Mouse (Mus musculus) stomach, embryonic 15.5 days (tissue): ENCODE measurements around the gene Inha. TPM values are rescaled to one million over a fixed set of nuclear protein-coding genes. Genes with fewer than 3 reads are reported as not detected.

Source experiments
- ATAC-seq: fragments of 200-750 bp; cut with Nextera tagmentation; 2 replicates; pipeline ENCODE4 v1.8.0; 2017; ENCODE audit warnings: low read depth, moderate number of reproducible peaks, moderate TSS enrichment; ENCODE audit not compliant: insufficient read depth, low FRiP score
- H3K27ac ChIP-seq: fragments of 300-500 bp; sonication (generic); 2 replicates; pipeline ENCODE4 v1.5.1; 2015; ENCODE audit warnings: mild to moderate bottlenecking, inconsistent platforms
- H3K27me3 ChIP-seq: fragments of 300-500 bp; sonication (generic); replicated peaks from 2 replicates; pipeline ENCODE4 v1.6.1; 2015; ENCODE audit warnings: inconsistent platforms
- H3K36me3 ChIP-seq: fragments of 300-500 bp; sonication (generic); 2 replicates; pipeline ENCODE4 v1.6.1; 2015; ENCODE audit warnings: inconsistent platforms
- H3K4me1 ChIP-seq: fragments of 300-500 bp; sonication (generic); 2 replicates; pipeline ENCODE4 v1.6.1; 2015; ENCODE audit warnings: inconsistent platforms
- H3K4me2 ChIP-seq: fragments of 300-500 bp; sonication (generic); 2 replicates; pipeline ENCODE4 v1.6.1; 2015; ENCODE audit warnings: mild to moderate bottlenecking, inconsistent platforms
- H3K4me3 ChIP-seq: fragments of 300-500 bp; sonication (generic); replicated peaks from 2 replicates; pipeline ENCODE4 v1.5.1; 2015; ENCODE audit warnings: inconsistent platforms
- H3K9ac ChIP-seq: fragments of 300-500 bp; sonication (generic); 2 replicates; pipeline ENCODE4 v1.6.1; 2015; ENCODE audit warnings: inconsistent platforms
- H3K9me3 ChIP-seq: fragments of 300-500 bp; sonication (generic); 2 replicates; pipeline ENCODE4 v1.6.1; 2016; ENCODE audit warnings: inconsistent platforms
- WGBS: fragments of 180-500 bp; shearing (Covaris S2); methylation state at CpG from one replicate; pipeline ENCODE4 v1.1.7; 2015; 5-methylcytosine and 5-hydroxymethylcytosine counted together
- polyA plus RNA-seq: library from polyadenylated mRNA; unstranded; fragments of >200 nt; fragmentation: Nextera tagmentation; extraction: Ambion mirVana; gene quantifications from 2 replicates; pipeline ENCODE4 v1.2.1, GENCODE M21; 2015

The Inha gene
- polyA plus RNA-seq, 1 experiment from 2014 or later, result 8.0 TPM

DNA sequence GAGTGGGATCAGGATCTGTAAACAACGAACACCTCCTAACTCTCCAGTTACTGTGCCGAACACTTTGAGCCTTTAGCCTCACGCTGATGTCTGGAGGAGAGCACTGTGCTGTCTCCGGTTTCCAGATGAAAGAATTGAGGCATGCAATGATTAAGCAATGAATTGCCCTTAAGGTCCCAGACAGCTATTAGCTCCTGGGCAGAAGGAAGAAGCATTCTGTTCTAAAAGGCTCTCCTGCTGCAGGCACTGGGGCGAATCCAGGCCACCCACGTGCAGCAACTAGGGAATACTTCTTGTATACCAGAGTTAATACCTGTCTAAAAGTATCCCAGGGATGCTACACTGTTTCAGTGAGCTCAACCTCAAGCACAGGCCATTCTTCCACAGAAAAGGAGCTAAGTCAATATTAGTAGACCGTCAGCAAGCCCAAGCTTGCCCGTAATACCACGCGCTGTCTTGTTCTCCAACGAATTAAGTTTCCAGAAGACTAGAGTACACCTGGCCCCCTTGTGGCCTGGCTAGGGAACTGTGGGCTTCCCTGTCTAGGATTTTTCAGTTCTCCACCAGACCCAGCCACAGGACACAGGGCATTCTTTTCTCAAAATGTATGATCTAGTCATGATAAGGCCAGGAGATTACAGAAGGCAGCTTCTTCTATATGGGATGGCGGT is 11.9 kb upstream of the Inha start:
- Histone ChIP-seq H3K4me3 (no peak overlapping the region), H3K36me3 (peaks cover 56% of the 10 kb centered on the region), H3K4me1 (no peaks in the 10 kb centered on the region), H3K27ac (no peak overlapping the region), H3K9me3 (no peaks in the 10 kb centered on the region), H3K4me2 (no peak overlapping the region), H3K27me3 (no peaks in the 10 kb centered on the region), H3K9ac (no peak overlapping the region)
- 46% methylated on average over 12 of the region's 12 CpGs for WGBS
- ATAC-seq, result peak; percentile 42; the same call in 1 of the 2 replicates

- Histone ChIP-seq H3K9ac (no peak overlapping the region), H3K27me3 (no peaks in the 10 kb centered on the region), H3K4me1 (peaks cover 10% of the 10 kb centered on the region), H3K4me3 (no peak overlapping the region), H3K36me3 (peaks cover 57% of the 10 kb centered on the region), H3K9me3 (no peaks in the 10 kb centered on the region), H3K27ac (no peak overlapping the region), H3K4me2 (no peak overlapping the region)
- WGBS, result 86% methylated on average over 4 of the region's 4 CpGs
- no peak for ATAC-seq
Observed at GRCm38 (mm10) chr1:75498897-75499296, 8.0 kb upstream of the Inha start.

- peaks cover 57% of the 10 kb centered on the region for H3K36me3 ChIP-seq
- no peak overlapping the region for H3K4me3 ChIP-seq
- H3K27ac ChIP-seq, result no peak overlapping the region
- no peaks in the 10 kb centered on the region for H3K9me3 ChIP-seq
- no peak overlapping the region for H3K4me2 ChIP-seq
- 79% methylated on average over 7 of the region's 7 CpGs for WGBS
- ATAC-seq, result no peak
- no peaks in the 10 kb centered on the region for H3K27me3 ChIP-seq
- H3K4me1 ChIP-seq, result peaks cover 16% of the 10 kb centered on the region
- H3K9ac ChIP-seq, result no peak overlapping the region
Observed at GRCm38 (mm10) chr1:75499441-75499840, 7.4 kb upstream of the Inha start.

DNA sequence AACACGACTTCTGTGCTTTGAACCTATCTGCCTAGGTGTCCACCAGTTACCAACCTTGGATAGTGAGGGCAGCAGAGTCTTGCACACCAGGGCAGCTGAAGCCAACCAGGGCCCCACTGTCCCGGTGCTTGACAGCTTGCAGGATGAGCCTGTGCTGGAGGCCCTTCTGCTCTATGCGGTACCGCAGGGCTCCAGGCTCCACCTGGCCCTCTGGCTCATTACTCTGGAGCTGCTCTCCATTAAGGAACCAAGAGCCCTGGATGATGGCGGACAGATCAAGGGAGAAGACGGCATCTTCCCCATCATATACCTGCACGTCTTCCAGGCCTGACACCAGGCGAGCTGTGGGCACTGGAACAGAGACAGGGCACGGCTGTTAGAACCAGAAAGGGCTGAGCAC is 5.0 kb upstream of the Inha start:
- Histone ChIP-seq H3K9me3 (no peaks in the 10 kb centered on the region), H3K4me1 (peaks cover 27% of the 10 kb centered on the region), H3K36me3 (peaks cover 52% of the 10 kb centered on the region), H3K27me3 (no peaks in the 10 kb centered on the region), H3K4me2 (no peak overlapping the region), H3K9ac (no peak overlapping the region), H3K27ac (no peak overlapping the region), H3K4me3 (no peak overlapping the region)
- no peak for ATAC-seq
- 96% methylated on average over 9 of the region's 9 CpGs for WGBS

- 85% methylated on average over 25 of the region's 25 CpGs for WGBS
- H3K4me3 ChIP-seq, result peak overlapping the region; percentile 12; the same call in 1 of the 2 replicates
- no peaks in the 10 kb centered on the region for H3K9me3 ChIP-seq
- 0 out of 2 replicates have a peak overlapping the region, but pooled peaks have one; percentile 3 for H3K4me2 ChIP-seq
- H3K27me3 ChIP-seq, result no peaks in the 10 kb centered on the region
- H3K36me3 ChIP-seq, result peaks cover 40% of the 10 kb centered on the region
- H3K27ac ChIP-seq, result no peak overlapping the region
- no peak for ATAC-seq
- H3K9ac ChIP-seq, result no peak overlapping the region
- peaks cover 34% of the 10 kb centered on the region for H3K4me1 ChIP-seq
Observed at GRCm38 (mm10) chr1:75502945-75503650, 3.8 kb upstream of the Inha start.

DNA sequence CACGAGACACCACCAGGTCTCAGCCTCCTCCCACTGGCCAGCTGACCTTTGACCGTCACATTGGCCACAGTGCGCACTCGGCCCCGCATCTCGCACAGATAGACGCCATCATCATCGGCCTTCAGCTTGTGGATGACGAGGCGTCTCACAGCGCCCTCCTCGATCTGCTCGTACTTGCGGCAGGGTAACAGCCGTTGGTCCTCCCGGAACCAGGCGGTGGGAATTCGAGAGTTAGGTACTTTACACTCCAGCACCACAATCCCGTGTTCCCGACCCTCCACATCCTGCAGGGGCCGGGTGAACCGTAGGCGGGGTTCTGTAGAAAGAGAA is 3.3 kb upstream of the Inha start:
- peaks cover 34% of the 10 kb centered on the region for H3K4me1 ChIP-seq
- H3K4me2 ChIP-seq, result peak overlapping the region; percentile 92
- no peak overlapping the region for H3K27ac ChIP-seq
- no peak overlapping the region for H3K9ac ChIP-seq
- no peaks in the 10 kb centered on the region for H3K27me3 ChIP-seq
- peaks cover 35% of the 10 kb centered on the region for H3K36me3 ChIP-seq
- WGBS, result 69% methylated on average over 23 of the region's 23 CpGs
- no peaks in the 10 kb centered on the region for H3K9me3 ChIP-seq
- ATAC-seq, result no peak
- H3K4me3 ChIP-seq, result peak overlapping the region; percentile 12; the same call in 1 of the 2 replicates

GRCm38 (mm10) chr1:75504256-75505045 is 2.4 kb upstream of the Inha start:
- H3K4me1 ChIP-seq, result peaks cover 34% of the 10 kb centered on the region
- WGBS, result 49% methylated on average over 9 of the region's 9 CpGs
- no peak for ATAC-seq
- peak overlapping the region; percentile 91 for H3K4me3 ChIP-seq
- H3K9me3 ChIP-seq, result no peaks in the 10 kb centered on the region
- peaks cover 28% of the 10 kb centered on the region for H3K36me3 ChIP-seq
- peak overlapping the region; percentile 98; the same call in 1 of the 2 replicates for H3K27ac ChIP-seq
- peak overlapping the region; percentile 98 for H3K9ac ChIP-seq
- H3K27me3 ChIP-seq, result no peaks in the 10 kb centered on the region
- peak overlapping the region; percentile 92 for H3K4me2 ChIP-seq

GRCm38 (mm10) chr1:75505159-75505955 is 1.5 kb upstream of the Inha start:
- Histone ChIP-seq H3K4me3 (peak overlapping the region; percentile 91), H3K4me2 (peak overlapping the region; percentile 92), H3K27ac (peak overlapping the region; percentile 98), H3K27me3 (no peaks in the 10 kb centered on the region), H3K36me3 (peaks cover 21% of the 10 kb centered on the region), H3K9me3 (no peaks in the 10 kb centered on the region), H3K4me1 (peaks cover 34% of the 10 kb centered on the region), H3K9ac (peak overlapping the region; percentile 98)
- under 1% methylated on average over 83 of the region's 84 CpGs for WGBS
- ATAC-seq, result peak; percentile 12; the same call in 1 of the 2 replicates

GRCm38 (mm10) chr1:75505956-75506831 is 683 bp upstream of the Inha start, which contains the start of gene Obsl1:
TSS of gene Obsl1 (minus strand) at chr1:75506452.
- no peaks in the 10 kb centered on the region for H3K27me3 ChIP-seq

DNA sequence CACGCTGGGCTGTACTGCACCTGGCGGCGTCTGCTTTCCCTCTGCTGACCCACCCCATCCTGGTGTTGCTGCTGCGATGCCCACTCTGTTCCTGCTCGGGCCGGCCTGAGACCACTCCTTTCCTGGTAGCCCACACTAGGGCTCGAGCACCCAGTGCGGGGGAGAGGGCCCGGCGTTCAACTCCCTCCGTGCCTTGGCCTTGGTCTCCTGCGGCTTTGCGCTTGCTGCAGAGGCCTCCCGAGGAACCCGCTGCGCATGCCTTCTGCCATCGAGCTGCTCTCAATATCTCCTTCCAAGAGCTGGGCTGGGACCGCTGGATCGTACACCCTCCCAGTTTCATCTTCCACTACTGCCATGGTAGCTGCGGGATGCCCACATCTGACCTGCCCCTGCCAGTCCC is 2.7 kb downstream of the Inha start:
- Histone ChIP-seq H3K4me1 (peaks cover 24% of the 10 kb centered on the region), H3K9me3 (no peaks in the 10 kb centered on the region), H3K36me3 (no peaks in the 10 kb centered on the region), H3K4me2 (no peak overlapping the region), H3K4me3 (no peak overlapping the region), H3K9ac (no peak overlapping the region), H3K27me3 (no peaks in the 10 kb centered on the region), H3K27ac (no peak overlapping the region)
- no peak for ATAC-seq
- WGBS, result 60% methylated on average over 20 of the region's 20 CpGs

More at GRCm38 (mm10) chr1:75505956-75506831, 683 bp upstream of the Inha start, which contains the start of gene Obsl1:
- peak within 1 kb of the TSS; percentile 98 for H3K27ac ChIP-seq
- peak within 1 kb of the TSS; percentile 91 for H3K4me3 ChIP-seq
- WGBS, result under 1% methylated on average over 65 of the region's 65 CpGs
- peaks cover 18% of the 10 kb centered on the region for H3K36me3 ChIP-seq
- H3K9me3 ChIP-seq, result no peaks in the 10 kb centered on the region
- peak; percentile 90 for ATAC-seq
- H3K9ac ChIP-seq, result peak within 1 kb of the TSS; percentile 98
- peak within 1 kb of the TSS; percentile 92 for H3K4me2 ChIP-seq
- peaks cover 34% of the 10 kb centered on the region for H3K4me1 ChIP-seq
